Mouse (Mus musculus) kidney, postnatal 4 days (tissue): Measurements from ENCODE around the gene Pdpr.
A peak's percentile ranks its signal among the peaks of the same experiment; 100 is the strongest.
"Not testable (repeated sequence)": the region's sequence is repeated elsewhere in the genome, so short reads cannot be mapped to it uniquely, and the experiment has no call there.

Experiments used
- DNase-seq, 2 experiments: peaks; one replicate each; pipeline ENCODE4 v3.0.0; 2021; ENCODE audit warnings: mixed read lengths in 2 of 2

Pdpr gene

GRCm38 (mm10) chr8:111093865-111094718 is at the start of gene Pdpr:
TSS of gene Pdpr (plus strand) at chr8:111094630.
- DNase-seq = peak; percentile 95 to 97

GRCm38 (mm10) chr8:111048694-111049093 is 45.7 kb upstream of the Pdpr start:
- no peak for DNase-seq

DNA sequence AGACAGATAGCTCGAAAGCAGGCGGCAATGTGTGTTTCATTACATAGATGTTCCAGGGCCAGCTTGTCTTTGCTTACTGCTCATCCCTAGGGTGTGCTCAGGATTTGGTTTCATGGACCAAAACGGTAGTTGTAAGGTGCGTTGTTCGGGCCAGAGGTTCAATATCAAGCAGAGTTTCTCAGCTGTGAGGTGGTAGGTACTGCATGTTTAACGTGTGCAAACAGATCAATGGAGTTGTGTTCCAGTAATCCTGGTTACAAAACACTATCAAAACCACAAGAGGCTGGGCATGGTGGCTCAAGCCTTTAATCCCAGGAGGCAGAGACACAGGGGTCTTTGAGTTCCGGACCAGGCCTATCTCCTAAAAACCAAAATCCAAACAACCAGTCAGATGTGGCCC is 45.3 kb upstream of the Pdpr start:
- DNase-seq = no peak

DNA sequence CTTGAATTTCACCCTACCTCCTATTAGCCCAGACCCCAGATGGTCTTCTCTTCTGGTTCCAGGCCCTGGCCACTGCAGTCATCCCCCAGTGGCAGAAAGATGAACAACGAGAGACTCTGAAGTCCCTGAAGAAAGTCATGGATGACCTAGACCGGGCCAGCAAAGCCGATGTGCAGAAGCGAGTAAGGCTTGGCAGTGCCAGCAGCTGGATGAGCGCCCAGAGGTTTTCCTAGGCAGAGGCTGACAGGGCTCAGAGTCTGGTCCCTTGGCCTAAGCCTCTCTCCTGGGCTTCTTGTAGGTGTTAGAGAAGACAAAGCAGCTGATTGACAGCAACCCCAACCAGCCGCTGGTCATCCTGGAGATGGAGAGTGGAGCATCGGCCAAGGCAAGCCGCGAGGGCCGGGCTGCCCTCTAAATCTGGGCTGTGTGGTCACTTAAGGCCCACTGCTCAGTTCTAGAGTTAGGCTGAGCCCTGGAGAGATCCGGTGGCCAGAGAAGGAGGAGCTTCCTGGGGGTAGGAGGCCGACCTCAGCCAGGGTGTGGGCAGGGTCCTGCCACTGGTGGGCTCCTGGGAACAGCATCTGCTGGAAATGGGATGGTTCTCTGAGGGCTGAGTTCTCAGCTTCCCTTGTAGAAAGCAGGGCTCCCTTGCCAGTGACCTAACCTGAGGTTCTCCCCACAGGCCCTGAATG is 40.5 kb upstream of the Pdpr start:
- no peak for DNase-seq

GRCm38 (mm10) chr8:111055031-111055634 is 39.3 kb upstream of the Pdpr start:
- DNase-seq = no peak

DNA sequence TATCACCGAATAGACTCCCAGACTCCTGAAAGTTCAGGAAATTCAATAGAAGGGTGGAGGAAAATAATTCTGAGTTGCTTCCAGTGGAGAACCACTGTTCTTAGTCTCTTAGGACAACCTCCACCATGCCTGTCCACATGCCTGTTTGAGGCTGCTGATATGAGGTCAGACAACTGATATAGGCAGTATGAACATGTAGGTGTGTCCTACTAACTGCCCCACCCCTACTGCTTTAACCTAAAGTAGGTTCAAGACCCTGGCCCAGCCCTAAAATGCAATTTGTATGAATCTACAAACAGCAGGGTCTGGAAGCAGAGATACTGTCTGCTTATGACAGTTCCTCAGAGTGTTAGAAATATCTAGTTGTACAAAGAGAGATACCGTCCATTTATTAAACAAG is 38.8 kb upstream of the Pdpr start:
- DNase-seq = no peak

DNA sequence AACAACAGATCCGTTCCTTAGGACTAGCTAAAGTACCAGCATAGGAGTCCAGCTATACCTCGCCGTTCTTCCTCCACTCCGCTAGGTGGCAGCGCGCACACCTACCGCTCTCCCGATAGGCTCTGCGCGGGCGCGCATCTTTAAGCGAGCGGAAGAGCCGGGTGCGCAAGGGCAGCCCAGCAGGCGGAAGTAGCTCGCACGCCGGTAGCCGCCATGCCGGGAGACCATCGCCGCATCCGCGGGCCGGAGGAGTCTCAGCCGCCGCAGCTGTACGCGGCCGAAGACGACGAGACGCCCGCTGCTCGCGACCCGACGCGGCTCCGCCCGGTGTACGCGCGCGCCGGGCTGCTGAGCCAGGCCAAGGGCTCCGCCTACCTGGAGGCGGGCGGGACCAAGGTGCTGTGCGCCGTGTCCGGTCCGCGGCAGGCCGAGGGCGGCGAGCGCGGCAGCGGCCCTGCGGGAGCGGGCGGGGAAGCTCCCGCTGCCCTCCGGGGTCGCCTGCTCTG is 38.2 kb upstream of the Pdpr start, which contains the start of gene Exosc6:
Gene Exosc6, plus strand, starts transcription at position 182 of the 506 bp plus-strand sequence.
- peak; percentile 92 to 96 for DNase-seq

- DNase-seq = peak; percentile 60 to 76
Measured at GRCm38 (mm10) chr8:111056691-111057293, 37.6 kb upstream of the Pdpr start.

- DNase-seq = no peak
Measured at GRCm38 (mm10) chr8:111058946-111059572, 35.4 kb upstream of the Pdpr start.

- no peak for DNase-seq
Measured at GRCm38 (mm10) chr8:111061688-111062071, 32.8 kb upstream of the Pdpr start.

DNA sequence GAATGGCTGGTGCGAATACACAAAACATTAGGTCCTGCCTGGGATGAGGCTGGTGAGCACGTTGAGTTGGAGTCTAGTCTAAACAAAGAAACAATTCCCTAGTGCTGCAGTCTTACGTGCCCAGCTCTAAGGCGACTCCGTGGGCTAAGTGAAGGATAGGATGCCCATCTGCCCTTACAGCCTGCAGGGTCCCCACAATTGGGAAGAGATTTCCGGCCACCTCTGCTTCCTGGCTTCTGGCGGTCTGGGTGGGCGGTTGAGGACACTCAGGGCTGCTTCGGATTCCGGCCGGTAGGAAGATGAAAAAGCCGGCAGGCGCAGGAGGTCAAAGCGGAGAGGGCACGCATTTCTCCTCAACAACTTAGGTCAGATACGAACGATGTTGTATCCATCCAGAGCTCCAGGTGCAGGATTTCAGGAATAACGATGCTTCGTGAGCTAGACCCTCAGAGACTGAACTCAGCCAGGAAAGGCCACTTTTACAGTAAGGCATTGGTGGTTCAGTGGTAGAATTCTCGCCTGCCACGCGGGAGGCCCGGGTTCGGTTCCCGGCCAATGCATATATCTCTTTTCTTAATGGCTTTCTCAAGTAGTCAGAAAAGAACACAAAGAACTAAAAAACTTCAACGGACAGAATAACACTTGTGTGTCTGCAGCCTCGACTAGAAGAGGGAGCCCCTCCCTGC is 32.2 kb upstream of the Pdpr start:
- DNase-seq = peak; percentile 92

- DNase-seq = no peak
Measured at GRCm38 (mm10) chr8:111062893-111063292, 31.5 kb upstream of the Pdpr start.

- DNase-seq = no peak
Measured at GRCm38 (mm10) chr8:111066308-111066707, 28.1 kb upstream of the Pdpr start.

GRCm38 (mm10) chr8:111067439-111067838 is 27.0 kb upstream of the Pdpr start:
- DNase-seq = peak; percentile 52 to 71

GRCm38 (mm10) chr8:111068660-111069059 is 25.8 kb upstream of the Pdpr start:
- DNase-seq = not testable (repeated sequence)

GRCm38 (mm10) chr8:111075926-111076325 is 18.5 kb upstream of the Pdpr start:
- no peak for DNase-seq

GRCm38 (mm10) chr8:111079461-111079860 is 15.0 kb upstream of the Pdpr start:
- peak in 1 of 2 experiments; percentile 24 for DNase-seq

GRCm38 (mm10) chr8:111079861-111080271 is 14.6 kb upstream of the Pdpr start:
- peak; percentile 75 to 85 for DNase-seq

DNA sequence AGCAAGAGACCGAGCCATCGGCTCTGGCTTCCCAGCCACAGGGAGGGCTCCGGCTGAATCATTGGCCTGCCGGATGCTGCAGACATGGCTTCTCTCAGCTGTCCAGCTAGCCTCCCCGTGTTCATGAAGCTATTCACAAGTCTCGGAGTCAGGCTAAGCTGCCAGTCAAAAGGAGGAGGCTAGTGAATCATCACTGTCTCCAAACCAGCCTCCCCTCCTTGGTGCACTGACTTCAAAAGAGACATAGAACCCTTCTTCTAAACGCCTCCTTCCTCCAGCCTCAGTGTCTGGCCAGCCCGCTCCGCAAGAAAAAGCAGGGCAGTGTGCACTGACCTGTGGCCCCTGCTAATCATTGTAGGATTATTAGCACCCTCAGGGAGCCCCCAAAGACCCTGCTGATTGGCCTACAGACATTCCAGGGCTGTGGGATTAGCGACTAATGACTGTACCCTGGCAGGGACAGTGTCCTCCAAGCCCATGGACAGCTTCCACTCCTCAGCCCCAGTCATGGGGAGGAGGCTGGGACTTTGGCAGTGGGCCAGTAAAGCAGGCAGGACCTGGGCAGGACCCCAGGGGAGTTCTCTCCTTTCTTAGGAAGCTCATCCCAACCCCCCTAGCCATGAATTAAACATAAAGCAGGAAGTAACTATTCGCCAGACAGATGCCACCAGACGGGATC is 12.7 kb upstream of the Pdpr start:
- DNase-seq = peak; percentile 80 to 86

DNA sequence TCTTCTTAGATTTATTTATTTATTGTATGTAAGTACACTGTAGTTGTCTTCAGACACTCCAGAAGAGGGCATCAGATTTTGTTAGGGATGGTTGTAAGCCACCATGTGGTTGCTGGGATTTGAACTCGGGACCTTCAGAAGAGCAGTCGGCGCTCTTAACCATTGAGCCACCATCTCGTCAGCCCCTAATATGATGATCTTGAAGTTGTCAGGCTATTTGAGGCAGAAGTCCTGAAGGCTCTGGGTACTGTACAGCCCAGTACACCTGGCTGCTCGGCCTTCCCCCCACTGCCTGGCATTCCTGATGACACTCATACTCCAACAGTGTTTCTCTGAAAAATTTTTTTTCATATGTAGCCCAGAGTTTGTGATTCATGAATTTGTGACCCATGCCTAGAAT is 10.5 kb upstream of the Pdpr start:
- not testable (repeated sequence) for DNase-seq

GRCm38 (mm10) chr8:111090126-111090525 is 4.3 kb upstream of the Pdpr start:
- peak; percentile 87 to 90 for DNase-seq
